Mouse (Mus musculus) c-Kit-negative CD71-positive TER-119-positive erythroid progenitor cells, embryonic 14.5 days (primary cell): Measurements from ENCODE around the gene Baz1a.

Experiments
- DNase-seq: peaks from one replicate; pipeline ENCODE4 v3.0.0-alpha.2; 2013; ENCODE audit warnings: low read depth, low spot score

The Baz1a gene

DNA sequence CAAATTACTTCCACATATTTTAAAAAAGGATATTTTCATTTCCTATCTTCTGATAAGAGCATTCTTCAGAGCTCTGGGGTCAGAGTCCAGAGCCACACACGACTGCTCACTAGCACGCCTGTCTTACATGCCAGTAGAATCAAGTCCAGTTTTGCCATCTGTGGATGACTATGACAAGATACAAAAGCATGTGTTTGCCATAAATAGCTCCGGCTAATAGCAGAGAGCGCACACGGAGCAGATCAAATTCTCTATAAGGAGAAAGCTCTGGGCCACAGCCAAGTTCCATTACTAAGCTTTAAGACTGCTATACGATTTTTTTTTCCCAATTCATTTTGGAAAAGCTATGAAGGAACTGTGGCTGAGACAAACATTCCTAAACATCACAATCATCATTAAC is 154.6 kb downstream of the Baz1a start:
- no peak for DNase-seq

DNA sequence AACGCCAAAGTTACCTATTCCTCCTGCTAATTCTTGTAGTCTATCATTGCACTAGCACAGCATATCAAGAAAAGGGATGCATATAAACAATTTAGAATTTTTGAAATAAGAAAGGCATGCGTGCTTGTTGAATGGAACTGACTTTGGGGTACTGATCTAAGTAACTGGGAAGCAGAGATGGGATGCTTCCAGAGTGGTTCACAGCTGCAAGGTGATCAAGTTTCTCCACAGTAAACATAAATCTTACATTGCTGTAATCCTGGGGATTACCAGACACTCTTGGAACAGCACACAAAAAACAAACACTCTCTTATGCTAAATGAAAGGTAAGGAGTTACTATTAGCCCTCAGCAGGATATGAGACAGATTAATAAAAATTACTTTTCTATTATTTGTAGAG is 163.6 kb downstream of the Baz1a start:
- no peak for DNase-seq

DNA sequence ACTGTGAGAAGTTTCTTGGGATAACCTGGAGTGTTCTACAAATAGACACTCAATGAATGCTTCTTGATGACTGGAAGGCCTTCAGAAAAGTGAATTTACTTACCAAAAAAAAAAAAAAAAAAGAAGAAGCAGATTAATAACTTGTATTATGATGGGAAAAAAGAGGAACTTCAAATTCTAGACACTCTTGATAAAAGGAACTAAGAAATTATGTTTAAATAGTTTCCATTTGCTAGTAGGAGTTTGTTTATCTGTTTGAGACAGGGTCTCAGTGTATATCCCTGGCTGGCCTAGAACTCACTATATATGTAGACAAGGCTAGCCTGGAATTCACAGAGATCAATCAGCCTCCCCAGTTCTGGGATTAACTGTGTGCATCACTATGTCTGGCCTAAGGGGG is 169.7 kb downstream of the Baz1a start:
- DNase-seq: no peak
